Mouse (Mus musculus) v-Abl transformed pro-B cells (cell line): ENCODE results near the gene Poc1b.

Experiments used
- in situ Hi-C, 2 experiments: fragments of 400-800 bp; cut with MboI; formaldehyde crosslinking; loops; one replicate each; pipeline ENCODE4 v1.15.1; 2025; ENCODE audit not compliant: unreplicated experiment in 2 of 2

Gene Poc1b

GRCm38 (mm10) chr10:99108431-99108982, 1.7 kb downstream of the Poc1b start:
- in situ Hi-C loops = loop anchor here (5.0 to 10.0 kb wide), 5 partner anchors 39 to 509 kb away; partner anchors contain the start of gene Dusp6 (in 2 of the 2)

GRCm38 (mm10) chr10:99113533-99113932, 6.7 kb downstream of the Poc1b start:
- in situ Hi-C loops = no loop called here

DNA sequence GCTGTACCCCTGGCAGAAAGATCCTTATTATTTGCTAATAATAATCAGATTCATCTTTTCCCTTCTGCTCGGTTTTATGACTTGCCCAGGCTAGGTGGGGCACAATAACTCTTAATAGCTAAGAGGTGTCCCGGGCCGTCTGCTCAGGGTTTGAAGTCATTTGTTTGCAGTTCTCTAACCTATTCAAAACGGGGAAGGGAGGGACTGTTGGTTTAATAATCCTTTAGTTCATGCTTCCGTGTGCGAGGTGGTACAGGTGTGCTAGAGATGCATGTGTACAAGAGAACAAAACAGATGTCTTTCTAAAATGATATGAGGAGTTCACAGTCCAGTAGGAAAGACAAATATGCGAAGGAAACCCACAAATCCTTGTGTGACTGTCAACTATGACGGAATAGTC, 7.5 kb downstream of the Poc1b start:
- in situ Hi-C loops = no loop called here

DNA sequence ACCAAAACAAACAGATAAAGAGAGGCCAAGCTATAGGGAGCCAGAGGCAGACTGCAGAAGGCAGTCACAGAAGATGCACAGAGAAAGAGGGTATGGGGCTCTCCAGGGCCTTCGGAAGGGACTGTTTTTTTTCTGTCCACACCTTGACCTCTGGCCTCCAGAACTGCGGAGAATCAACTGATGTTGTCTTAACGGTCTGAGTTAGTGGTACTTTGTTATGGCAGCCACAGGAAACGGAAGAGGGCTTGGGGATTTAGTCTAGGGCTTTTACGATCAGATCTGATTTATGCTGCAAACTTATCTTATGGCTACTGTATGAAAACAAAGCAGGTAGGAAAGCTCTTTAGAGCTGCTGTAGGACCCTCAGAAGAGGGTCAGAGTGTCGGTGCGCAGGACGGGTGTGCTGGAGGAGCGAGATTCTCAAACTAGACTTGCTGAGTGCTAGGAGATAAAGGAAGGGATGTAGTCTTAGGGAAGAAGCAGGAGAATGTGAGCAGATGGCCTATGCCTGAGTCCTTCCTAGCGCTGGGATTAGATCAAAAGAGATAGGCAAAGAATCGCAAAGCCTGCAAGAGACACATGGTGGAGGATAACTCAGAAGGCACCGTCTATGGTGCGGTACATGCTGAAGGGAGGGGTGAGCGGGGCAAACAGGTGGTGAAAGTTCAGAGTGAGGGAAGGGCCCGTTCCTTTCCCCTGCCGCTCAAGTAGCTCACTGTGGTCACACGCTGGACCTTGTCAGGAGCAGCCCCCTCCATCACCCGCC, 8.8 kb downstream of the Poc1b start:
- in situ Hi-C loops = no loop called here

DNA sequence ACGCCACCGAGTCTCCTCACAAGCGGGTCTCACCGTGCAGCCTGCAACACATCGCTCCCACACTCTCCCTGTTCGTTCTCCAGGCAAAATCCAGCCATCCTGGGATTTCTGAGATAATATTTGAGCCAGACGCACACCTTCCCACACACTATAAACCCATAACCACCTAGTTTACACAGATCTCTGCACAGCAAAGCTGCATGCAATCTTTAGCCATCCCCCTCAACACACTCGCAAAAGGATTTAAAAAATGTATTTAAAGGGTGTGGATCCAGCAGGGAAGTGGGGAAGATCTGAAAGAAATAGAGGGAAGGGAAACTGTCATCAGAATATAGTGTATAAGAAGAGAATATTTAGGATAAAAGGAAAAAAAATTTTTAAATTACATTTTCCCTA, 9.4 kb downstream of the Poc1b start:
- in situ Hi-C loops = no loop called here

DNA sequence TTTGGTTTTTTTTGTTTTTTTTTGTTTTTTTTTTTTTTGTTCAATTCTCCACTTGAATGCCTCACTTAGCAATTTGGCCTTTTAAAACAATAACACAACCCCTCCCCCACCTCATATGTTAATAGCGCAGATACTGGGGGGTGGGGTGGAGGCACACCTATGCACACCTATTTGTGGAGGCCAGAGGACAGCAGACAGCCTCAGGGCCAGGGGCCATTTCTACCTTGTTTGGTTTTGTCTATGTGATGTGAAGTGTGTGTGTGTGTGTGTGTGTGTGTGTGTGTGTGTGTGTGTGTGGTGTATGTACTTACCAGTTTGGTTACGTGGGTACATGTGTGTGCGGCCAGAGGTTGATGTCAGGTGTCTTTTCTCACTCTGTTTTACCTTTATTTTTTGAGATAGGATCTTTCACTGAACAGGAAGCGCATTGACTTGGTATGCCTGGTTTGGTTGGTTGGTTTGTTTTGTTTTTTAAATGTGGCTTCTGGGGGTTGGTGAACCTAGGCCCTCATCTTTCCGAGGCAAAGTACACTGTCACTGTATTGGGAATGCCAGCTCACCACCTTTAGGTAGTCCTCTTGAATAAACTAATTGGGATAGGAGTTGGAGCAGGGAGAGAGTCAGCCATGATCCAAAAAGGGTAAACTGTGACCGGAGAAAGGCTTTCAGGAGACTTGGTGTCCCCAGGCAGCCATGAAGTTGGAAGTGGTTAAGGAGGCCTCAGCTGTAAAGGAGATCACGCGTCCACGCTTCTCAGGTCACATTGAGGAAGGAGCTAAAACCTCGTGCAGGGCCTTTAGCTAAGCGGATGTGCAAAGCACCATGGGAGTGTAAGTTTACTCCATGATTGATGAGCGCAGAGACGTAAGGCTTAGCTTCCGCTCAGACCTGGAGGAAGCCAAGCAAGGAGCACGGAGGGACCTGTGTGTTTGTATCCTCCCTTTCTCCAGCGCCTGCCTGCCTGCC, 10.1 kb downstream of the Poc1b start:
- in situ Hi-C loops = no loop called here

DNA sequence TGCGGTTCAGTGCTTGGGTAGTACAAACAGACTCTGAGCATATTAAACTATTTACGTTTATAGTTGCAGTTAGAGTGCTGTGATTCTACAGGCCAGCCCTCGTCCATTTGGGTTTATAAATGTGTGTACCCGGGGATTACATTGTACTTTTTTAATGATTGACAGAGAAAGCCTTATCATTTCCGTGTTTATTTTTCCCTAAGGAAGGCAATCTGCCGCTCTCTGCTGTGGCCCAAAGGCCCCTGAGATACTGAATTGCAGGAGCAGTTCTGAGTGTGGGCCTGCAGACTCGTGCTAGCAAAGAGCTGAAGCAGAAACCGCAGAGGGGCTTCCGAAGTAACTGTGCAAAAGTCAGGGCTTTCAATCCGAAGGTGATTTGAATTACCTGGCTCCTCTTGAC, 11.0 kb downstream of the Poc1b start:
- in situ Hi-C loops = no loop called here

DNA sequence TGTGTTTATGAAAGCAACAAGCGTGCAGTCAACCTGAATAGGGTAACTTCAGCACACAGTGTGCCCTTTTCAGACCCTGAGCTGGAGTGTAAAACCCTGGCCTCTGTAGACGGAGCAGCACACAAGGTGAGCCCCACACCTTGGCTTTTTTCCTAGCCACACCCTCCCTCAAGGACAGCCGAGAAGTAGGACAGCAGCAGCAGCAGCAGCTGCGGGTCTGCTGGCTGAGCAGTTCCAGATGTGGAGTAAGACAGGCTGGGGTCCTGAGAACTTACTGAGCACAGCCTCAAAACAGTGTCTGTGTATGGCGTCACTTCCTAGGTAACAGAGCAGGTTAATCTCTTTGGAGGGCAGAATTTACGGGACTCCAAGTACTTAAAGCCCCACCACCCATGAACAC, 11.9 kb downstream of the Poc1b start:
- in situ Hi-C loops = no loop called here

GRCm38 (mm10) chr10:99119471-99119870, 12.6 kb downstream of the Poc1b start:
- in situ Hi-C loops = no loop called here

- in situ Hi-C loops = loop anchor here (25.0 kb wide), 2 partner anchors 214 to 1561 kb away; partner anchors contain the start of gene Atp2b1 (in 1 of the 2)
Measured at GRCm38 (mm10) chr10:99126225-99126624, 19.4 kb downstream of the Poc1b start, which contains the start of gene Phxr2. Gene Phxr2 (minus strand): TSS chr10:99126325.

DNA sequence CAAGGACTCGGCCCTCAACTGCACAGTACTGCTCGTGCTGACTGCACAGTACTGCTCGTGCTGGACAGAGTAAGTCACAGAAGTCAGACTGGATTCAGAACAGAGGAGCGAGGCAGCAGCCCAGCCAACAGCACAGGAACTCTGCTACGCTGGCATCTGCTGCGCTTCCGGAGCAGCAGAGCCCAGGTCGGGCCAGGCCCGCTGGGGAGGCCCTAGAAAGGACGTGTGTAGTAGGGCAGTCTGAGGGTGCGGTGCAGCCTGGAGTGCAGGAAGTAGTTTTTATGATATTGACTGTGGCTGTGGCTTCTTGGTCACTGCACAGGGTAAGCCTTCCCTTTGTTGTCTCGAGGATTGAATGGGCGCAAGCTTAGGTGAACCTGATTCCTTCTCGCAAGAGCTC, 20.1 kb downstream of the Poc1b start:
- in situ Hi-C loops = loop anchor here (25.0 kb wide), 2 partner anchors 215 to 1560 kb away; partner anchors contain the start of gene Atp2b1 (in 1 of the 2)

GRCm38 (mm10) chr10:99127691-99128261, 20.9 kb downstream of the Poc1b start:
- in situ Hi-C loops = loop anchor here (25.0 kb wide), 2 partner anchors 215 to 1560 kb away; partner anchors contain the start of gene Atp2b1 (in 1 of the 2)

DNA sequence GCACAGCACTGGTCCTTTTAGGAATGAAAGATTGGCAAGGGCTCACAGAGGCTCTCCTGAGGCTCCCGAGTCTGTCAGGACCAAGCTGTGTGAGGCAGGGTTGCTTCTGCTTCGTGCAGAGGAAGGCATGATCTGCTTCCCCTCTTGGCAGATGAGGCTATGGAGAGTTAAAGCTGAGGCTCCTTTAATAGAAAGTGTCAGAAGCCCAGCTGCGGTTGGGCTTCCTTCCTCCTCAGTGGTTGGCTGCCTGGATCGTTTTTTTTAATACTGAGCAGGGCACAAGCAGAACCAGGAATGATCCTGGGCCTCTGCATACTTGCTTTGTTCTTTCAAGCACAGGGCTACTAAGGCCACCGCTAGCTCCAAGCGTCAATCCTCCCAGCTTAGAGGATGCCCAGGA, 23.8 kb downstream of the Poc1b start:
- in situ Hi-C loops = loop anchor here (25.0 kb wide), 2 partner anchors 218 to 1557 kb away; partner anchors contain the start of gene Atp2b1 (in 1 of the 2)

DNA sequence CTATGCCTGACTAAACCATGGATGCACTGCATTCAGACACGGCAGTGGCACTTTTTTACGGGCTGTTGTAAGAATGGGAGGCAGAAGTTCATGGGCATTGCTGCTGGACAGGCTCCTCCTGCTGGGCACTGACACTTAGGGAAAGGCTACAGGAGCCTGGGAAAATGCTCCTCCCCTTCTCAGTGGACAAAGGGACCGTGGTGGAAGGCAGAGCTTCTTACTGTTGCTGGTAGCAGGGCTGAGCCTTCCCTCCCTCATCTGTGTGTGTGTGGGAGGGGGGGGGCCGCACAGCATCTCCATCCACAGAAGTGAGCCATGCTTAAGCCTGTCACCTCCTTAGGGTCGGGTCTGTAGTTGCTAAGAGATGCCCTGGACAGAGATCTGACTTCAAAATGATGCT, 24.5 kb downstream of the Poc1b start:
- in situ Hi-C loops = loop anchor here (25.0 kb wide), 2 partner anchors 219 to 1556 kb away; partner anchors contain the start of gene Atp2b1 (in 1 of the 2)

- in situ Hi-C loops = loop anchor here (25.0 kb wide), 2 partner anchors 220 to 1555 kb away; partner anchors contain the start of gene Atp2b1 (in 1 of the 2)
Measured at GRCm38 (mm10) chr10:99132189-99132588, 25.4 kb downstream of the Poc1b start.

- in situ Hi-C loops = loop anchor here (25.0 kb wide), 2 partner anchors 220 to 1555 kb away; partner anchors contain the start of gene Atp2b1 (in 1 of the 2)
Measured at GRCm38 (mm10) chr10:99132595-99133272, 25.9 kb downstream of the Poc1b start.

DNA sequence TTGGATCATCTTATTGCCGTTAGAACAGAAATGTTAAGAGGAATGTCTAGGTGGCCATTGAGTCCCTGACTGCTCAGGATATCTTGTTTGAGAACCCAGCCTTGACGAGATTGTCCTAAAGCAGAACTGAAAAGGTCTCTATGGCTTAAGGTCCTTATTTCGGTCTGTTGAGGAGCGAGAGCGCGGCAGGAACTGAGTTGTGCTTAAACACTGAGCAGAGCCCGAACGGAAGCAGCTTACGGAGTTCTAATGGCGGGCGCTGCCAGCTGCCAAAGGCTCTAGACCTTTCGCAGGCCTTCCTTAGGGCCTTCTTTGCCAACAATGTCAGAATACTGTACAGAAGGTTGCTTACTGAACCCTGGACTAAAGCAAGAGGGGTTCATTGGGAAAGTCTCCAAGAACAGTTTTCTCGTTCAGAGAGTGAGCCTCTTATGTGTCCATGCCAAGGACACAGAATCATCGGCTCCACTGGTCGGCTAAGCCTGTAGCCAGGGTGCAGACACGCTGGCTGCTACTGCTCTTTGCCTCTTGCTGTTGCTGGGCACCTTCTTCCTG, 26.6 kb downstream of the Poc1b start:
- in situ Hi-C loops = loop anchor here (25.0 kb wide), 2 partner anchors 221 to 1554 kb away; partner anchors contain the start of gene Atp2b1 (in 1 of the 2)

GRCm38 (mm10) chr10:99136337-99136736, 29.5 kb downstream of the Poc1b start:
- in situ Hi-C loops = loop anchor here (25.0 kb wide), 2 partner anchors 224 to 1551 kb away; partner anchors contain the start of gene Atp2b1 (in 1 of the 2)

DNA sequence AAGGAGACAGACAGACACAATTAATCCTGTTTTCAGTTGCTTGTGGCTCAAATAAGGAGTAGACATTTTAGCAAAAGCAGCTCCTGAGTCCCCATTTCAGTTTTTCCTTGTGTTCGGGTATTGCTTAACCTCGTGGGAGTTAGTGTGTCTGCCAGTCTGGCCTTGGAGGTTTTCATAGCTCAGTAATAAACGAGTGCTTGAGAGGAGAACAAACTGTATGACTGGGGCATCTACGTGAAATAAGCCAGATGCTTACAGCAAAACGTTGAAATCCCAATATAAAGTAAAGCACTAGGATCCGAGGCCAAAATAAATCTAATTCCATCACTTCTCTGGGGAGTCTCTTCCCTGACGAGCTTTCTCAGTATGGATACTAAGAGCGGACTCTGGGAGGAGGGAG, 38.8 kb downstream of the Poc1b start:
- in situ Hi-C loops = loop anchor here (5.0 to 25.0 kb wide), 3 partner anchors 38 to 1542 kb away; partner anchors contain the start of genes Galnt4 (in 2 of the 2), Poc1b (in 2 of the 2) and Atp2b1 (in 1 of the 2)
